Mouse (Mus musculus) gastrocnemius, postnatal 14 days (tissue): ENCODE measurements around the gene Sgms2. TPM values are rescaled to one million over a fixed set of nuclear protein-coding genes. Genes with fewer than 3 reads are reported as not detected.

Experiments used
- DNase-seq: peaks from one replicate; pipeline ENCODE4 v3.0.0; 2021; ENCODE audit warnings: mixed read lengths
- intact Hi-C: fragments of 180-260 bp; cut with DNase I; formaldehyde crosslinking; loops from one replicate; pipeline ENCODE4 v1.15.1; 2025; ENCODE audit warnings: low total_unique reads
- total RNA-seq, 2 experiments: library from RNA; stranded (reverse); gene quantifications; 2 replicates each; pipeline ENCODE4 v1.2.3; 2021

Sgms2 gene
- total RNA-seq, 2 experiments from 2014 or later, result 3.8 to 5.4 TPM

GRCm38 (mm10) chr3:131489657-131490142, 1.5 kb downstream of the Sgms2 start:
- DNase-seq, result peak; percentile 66
- intact Hi-C loops, result no loop called here

GRCm38 (mm10) chr3:131488969-131489368, 2.2 kb downstream of the Sgms2 start:
- intact Hi-C loops, result no loop called here
- no peak for DNase-seq

GRCm38 (mm10) chr3:131488403-131488802, 2.8 kb downstream of the Sgms2 start:
- intact Hi-C loops, result no loop called here
- no peak for DNase-seq

DNA sequence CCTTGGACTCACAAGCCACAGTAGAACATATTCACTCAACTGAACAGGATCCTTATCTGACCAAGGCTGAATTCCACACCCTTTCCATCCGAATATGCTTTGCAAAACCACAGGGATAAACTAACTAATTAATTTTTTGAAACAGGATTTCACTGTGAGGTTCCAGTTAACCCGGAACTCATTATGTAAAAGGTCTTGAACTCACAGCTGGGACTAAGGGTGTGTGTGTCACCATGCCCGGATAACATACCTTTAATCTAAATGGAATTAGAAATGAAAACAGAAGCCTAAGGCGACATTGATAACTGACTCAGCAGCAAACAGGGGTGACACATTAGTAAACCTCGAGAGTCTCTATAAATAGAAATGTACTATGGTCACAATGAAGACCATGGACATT, 5.8 kb downstream of the Sgms2 start:
- DNase-seq, result no peak
- intact Hi-C loops, result no loop called here

GRCm38 (mm10) chr3:131483650-131484049, 7.6 kb downstream of the Sgms2 start:
- intact Hi-C loops, result no loop called here
- DNase-seq, result no peak

DNA sequence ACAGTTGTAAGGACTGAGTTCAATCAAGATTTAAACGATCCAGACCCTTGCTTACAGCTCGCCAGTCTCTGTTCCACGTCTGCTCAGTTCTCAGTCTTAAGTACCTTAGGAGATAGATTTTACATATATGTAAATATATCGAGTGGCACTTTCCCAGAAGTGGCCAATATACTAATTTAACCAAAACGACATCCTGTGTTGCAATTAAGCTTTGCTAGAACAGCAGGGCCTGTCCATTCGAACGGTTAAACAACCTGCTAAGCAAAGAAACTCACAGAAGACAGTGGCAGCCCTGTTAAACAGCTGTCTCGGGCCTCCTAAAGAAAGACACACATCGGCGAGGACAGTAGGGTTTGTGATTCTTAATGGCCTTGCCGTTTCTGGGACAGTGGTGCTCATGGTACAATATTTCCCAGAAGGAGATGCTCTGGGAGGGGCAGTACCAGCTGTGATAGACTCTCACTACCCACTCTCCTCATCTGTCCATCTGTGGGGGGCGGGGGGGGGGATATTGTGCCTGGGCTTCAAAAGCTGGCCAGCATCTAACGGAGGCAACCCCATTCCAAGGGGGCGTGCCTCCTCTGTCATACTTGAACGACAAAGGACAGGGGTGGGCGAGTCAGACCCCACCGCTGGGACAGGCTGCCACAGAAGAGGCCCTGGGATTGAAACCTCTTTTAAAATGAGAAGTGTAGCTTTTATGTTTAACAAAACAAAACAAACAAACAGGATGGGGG, 9.1 kb downstream of the Sgms2 start:
- intact Hi-C loops, result no loop called here
- DNase-seq, result no peak

DNA sequence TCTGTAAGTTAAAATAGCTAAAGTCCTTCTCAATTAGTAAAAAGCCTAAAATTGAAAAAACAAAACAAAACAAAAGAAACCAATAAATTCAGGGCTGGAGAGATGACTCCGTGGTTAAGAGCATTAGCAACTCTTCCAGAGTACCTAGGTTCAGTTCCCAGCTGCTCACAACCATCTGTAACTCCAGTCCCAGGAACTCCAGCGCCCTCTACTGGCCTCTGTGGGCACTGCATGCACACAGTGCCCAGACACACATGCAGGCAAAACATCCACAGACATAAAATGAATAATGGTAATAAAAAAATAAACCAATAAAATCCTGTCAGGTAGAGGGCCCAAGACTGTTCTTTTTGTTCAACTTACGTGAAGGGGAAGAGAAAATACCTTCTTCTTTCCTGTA, 10.6 kb downstream of the Sgms2 start:
- intact Hi-C loops, result no loop called here
- no peak for DNase-seq

DNA sequence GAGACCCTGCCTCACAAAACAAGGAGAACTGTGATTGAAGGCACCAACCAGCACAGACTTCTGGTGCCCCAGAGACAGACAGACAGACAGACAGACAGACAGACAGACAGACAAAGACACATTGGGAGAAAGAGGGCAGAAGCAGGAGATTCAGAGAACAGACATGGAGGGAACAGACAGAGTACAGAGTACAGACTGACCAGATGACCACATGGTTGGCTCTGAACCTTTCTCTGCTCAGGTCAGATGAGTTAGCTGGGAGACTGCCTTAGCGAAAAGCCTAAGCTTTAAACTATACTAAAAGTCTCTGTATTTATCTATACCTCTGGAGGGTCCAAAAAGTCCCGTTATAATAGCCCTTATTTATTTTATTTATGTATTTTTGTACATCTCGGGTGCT, 11.8 kb downstream of the Sgms2 start:
- intact Hi-C loops, result no loop called here
- no peak for DNase-seq

DNA sequence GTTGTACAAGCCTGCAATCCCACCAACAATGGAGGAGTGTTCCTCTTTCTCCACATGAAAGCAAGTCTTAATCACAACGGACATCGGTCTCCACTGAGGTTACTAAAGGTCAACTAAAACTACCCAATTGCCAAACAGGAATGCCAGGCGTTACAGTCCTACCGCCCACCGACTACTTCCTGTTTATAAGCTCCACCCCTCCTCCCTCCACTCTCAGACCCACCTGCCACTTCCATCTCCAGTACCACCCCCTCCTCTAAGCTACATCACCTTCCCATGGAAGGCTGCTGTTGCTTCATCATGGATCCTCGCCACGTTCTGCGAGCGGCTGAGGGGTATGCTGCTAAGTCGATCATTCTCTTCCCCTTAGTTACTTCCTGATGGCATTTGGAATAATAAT, 15.2 kb downstream of the Sgms2 start:
- intact Hi-C loops, result no loop called here
- no peak for DNase-seq

DNA sequence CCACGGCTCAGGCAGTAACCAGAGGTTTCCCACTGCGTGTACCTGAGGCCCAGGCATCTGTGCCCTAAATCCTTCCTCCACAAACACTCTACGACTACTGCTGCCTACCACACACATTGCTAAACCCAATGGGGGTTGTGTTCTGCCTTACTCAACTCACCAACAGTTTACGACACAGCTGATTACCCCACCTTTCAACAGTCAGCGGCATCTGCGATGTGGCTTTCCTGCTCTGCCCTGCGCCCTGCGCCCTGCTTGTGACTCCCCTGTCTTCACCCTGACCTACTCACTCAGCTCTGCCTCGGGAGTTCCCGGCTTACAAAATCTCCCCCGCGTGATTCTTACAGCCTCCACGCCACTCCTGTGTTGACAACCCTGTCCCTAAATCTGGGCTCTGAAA, 16.7 kb downstream of the Sgms2 start:
- intact Hi-C loops, result no loop called here

GRCm38 (mm10) chr3:131473496-131473895, 17.7 kb downstream of the Sgms2 start:
- DNase-seq, result no peak
- intact Hi-C loops, result no loop called here

More for the DNA sequence above, 16.7 kb downstream of the Sgms2 start:
- no peak for DNase-seq

- intact Hi-C loops, result no loop called here
- DNase-seq, result no peak
Observed at GRCm38 (mm10) chr3:131471836-131472235, 19.4 kb downstream of the Sgms2 start.

DNA sequence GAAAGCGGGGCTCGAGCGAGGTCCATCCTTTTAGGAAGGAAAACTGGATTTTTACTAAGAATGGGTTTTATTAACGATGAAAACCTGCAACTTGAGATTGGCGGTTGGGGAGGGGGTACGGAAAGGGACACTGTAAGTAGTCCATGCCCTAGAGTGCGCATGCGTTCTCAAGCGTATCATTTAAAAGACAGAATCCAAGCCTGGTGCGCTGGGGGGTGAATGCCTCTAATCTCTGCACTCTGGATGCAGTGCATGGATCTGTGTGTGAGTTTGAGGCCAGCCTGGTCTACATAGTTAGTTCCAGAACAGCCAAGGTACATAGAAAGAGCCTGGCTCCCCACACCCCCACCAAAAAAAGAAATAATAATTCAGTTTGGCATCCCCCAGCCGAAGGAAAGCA, 19.8 kb downstream of the Sgms2 start:
- no peak for DNase-seq
- intact Hi-C loops, result no loop called here

DNA sequence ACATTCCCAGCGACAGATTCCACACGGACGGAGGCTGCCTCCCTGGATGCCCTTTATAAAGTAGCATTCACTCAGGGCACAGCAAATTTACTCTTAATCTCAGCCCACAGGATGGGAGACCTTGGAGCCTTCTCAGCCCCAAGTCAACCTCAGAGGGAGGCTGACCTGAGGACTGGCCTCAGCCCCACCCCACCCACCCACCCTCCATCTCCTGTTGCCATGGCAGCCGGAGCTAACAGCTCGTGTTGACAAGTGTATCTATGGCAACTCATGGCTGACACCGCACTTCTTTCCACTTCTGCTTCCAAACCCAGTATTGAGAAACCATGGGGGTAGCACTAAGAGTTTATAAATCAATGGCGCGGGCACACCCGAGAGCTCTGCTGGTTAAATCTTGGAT, 20.4 kb downstream of the Sgms2 start:
- intact Hi-C loops, result no loop called here
- DNase-seq, result peak; percentile 12

- no peak for DNase-seq
- intact Hi-C loops, result no loop called here
Observed at GRCm38 (mm10) chr3:131469636-131470035, 21.6 kb downstream of the Sgms2 start.

DNA sequence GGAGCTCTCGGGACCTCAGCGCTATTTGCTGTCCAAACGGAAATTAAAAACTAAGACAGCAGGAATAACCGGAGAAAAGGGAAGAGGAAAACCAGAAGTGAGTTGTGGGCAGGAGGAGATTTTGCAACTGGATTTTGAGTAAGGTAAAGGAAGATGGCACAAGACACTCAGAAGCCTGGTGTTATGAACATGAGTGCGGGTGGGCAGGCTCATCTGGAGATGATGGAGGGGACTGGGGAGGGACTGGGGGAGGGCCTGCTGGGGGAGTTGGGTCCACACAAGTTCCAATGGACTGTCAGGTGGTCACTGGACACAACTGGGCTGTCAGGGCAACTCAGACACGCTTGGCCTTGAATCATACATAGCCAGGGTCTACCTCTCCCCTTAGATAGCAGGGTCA, 24.8 kb downstream of the Sgms2 start:
- intact Hi-C loops, result no loop called here
- DNase-seq, result no peak

GRCm38 (mm10) chr3:131465536-131466260, 25.5 kb downstream of the Sgms2 start:
- intact Hi-C loops, result no loop called here

GRCm38 (mm10) chr3:131372996-131373395, 118.2 kb downstream of the Sgms2 start:
- DNase-seq, result no peak
- intact Hi-C loops, result no loop called here

More at GRCm38 (mm10) chr3:131465536-131466260, 25.5 kb downstream of the Sgms2 start:
- DNase-seq, result no peak

DNA sequence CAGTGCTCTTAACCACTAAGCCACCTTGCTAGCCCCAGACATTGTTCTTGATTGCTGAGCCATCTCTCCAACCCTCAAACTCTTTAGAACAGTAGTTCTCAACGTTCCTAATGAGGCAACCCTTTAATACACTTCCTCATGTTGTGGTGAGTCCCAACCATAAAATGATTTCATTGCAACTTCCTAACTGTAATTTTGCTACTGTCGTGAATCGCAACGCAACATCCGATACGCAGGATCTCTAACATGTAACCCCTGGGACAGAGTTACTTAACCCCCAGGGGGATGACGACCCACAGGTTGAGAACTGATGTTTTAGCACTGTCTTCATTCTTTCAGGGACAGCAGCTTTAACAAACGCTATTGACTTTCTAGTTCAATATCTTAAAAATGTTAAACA, 122.5 kb downstream of the Sgms2 start:
- DNase-seq, result no peak
- intact Hi-C loops, result no loop called here

- DNase-seq, result no peak
Observed at GRCm38 (mm10) chr3:131367452-131367851, 123.8 kb downstream of the Sgms2 start.

More at GRCm38 (mm10) chr3:131367452-131367851, 123.8 kb downstream of the Sgms2 start:
- intact Hi-C loops, result no loop called here
